Mouse (Mus musculus) neural tube, embryonic 10.5 days (tissue): ENCODE data around the gene Olfr1288.

ENCODE experiments used
- DNase-seq: peaks from one replicate; pipeline ENCODE4 v3.0.0-alpha.2; 2017; ENCODE audit warnings: low spot score; ENCODE audit errors: extremely low spot score

Gene Olfr1288

DNA sequence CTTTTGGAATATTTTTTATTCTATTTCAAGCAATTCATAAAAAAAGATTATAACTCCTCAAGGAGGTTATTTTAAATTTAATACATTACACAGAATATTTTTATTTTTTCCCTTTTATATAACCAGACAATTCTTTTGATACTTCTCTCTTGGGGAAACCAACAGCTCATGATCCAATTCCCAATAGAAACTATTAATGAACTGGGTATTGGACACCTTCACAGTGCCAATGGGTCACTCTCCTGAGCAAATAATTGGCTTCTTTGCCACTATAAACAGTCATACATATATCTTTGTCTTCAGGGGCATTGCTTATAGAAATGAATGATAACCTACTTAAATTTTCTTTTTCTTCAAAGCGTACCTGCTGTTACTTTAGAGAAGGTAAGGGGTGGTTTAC is at the start of gene Olfr1288:
Olfr1288 (plus strand) TSS at position 301 of the 400 bp plus-strand sequence.
- no peak for DNase-seq

DNA sequence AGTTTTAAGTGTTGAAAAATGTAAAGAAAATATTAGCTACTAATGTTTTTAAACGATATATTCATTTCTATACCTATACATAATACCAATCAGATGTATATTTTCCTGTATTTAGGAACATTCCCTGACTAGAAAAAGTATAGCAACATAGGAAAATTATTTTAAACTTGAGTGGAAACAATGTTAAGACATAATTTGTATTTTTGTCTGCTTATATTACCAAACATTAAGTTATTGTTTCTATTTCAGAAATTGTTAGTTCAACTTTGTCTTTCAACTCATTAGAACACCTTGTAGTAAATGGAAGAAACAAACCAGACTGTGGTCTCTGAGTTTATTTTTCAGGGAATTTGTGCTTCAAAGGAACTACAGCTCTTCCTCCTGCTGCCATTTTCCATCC is 25.1 kb upstream of the Olfr1288 start, which contains the start of gene Olfr1287:
Olfr1287 (plus strand) TSS at position 301 of the 400 bp plus-strand sequence.
- DNase-seq, result no peak

DNA sequence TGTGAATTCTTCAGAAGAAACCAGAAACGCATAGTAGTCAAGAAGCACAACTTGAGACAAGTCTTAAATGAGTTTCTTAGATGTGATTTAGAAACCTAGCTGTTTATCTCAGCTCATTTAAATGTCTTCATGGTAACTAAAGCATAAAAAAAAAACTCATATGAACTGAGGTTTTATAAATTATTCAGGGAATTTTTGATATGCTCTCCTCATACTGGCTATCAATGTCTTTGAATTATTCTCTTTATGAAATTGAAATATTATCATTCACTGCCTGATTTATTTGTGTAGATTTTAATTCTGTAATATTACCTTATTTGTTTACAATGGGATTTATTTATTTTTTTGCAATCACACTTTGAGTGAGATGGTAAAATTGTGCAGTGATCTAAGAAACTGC is 6.6 kb downstream of the Olfr1288 start, which contains the start of gene Olfr1289:
Olfr1289 (plus strand) TSS at position 301 of the 400 bp plus-strand sequence.
- DNase-seq, result no peak

DNA sequence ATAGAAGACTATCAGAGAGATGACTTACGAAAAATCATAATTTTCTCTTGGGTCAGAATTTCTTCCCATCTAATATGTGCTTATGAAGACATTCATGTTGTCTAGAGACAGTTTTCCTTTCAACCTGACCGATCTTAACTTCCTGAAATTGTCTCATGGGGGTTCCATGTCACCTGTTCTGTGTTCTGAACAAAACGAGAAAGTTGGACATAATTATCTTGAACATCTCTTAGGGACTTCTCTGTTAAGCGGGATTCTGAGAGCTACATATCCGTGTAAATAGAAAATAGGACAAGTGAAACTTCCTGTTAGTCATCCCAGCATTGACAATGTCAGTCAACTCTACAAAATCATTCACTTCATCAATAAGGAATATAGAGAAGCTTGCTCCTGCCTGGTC is 19.8 kb downstream of the Olfr1288 start, which contains the start of gene Olfr1290:
Olfr1290 (minus strand) TSS at position 101 of the 400 bp plus-strand sequence.
- DNase-seq, result no peak

DNA sequence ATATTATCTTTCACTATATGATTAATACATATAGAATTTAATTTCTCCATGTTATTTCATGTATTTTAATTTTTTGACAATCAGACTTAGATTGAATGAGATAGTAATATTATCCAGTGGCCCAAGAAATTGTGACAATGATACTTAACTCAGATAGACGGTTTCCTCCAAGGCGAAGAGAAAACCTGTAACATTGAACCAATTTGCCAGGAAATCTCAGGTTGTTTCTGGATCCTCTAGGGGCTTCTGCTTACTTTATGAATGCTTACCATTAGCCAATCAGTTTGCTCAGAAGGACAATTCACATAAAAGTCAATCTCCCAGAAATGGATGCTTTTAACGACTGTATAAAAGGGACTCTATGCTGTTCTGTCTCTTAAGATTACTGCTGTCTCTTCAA is 23.0 kb downstream of the Olfr1288 start, which contains the start of gene Olfr1291-ps1:
Olfr1291-ps1 (plus strand) TSS at position 301 of the 400 bp plus-strand sequence.
- DNase-seq, result no peak

DNA sequence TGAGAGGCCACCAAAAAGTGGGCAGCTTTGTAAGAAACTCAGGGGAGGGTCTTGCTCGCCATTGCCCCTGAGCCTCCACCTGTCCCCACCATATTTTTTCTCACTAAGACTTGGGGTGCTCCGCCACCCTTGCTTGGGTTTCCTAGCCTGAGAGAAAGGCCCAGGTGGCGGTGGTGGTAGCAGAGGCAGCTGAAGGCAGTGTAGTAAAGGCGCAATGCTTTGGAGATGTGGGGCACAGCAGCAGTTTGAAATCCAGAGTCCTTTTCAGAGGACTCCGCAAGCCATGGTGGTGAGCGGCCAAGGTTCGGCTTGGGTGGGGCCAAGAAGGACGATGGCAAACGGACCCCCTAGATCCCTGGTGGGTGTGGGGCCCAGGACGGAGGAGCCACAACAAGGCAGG is 43.5 kb downstream of the Olfr1288 start:
- DNase-seq, result no peak

DNA sequence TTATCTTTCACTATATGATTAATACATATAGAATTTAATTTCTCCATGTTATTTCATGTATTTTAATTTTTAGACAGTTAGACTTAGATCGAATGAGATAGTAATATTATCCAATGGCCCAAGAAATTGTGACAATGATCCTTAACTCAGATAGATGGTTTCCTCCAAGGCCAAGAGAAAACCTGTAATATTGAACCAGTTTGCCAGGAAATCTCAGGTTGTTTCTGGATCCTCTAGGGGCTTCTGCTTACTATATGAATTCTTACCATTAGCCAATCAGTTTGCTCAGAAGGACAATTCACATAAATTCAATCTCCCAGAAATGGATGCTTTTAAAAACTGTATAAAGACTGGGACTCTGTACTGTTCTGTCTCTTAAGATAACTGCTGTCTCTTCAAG is 51.0 kb downstream of the Olfr1288 start, which contains the start of gene Olfr1293-ps:
Olfr1293-ps (plus strand) TSS at position 301 of the 400 bp plus-strand sequence.
- no peak for DNase-seq
